Comparison of ENCODE assay signal across 9 mouse cellular contexts in genomic region chr16:13820771-13821170, GRCm38 (mm10). TPM values are rescaled to one million over a fixed set of nuclear protein-coding genes. Genes with fewer than 3 reads are reported as not detected.
A peak's percentile ranks its signal among the peaks of the same experiment; 100 is the strongest.
DNase-seq lines count a peak whose midpoint lies in the region; ATAC-seq lines count a peak whose summit lies in the region.
"Had no signal": no experiment of that assay in that cellular context is flagged by ENCODE, and none has a peak within 500 bp of the region (broad histone marks: within the 10 kb centered on the region; RNA-seq: fewer than 3 reads in every experiment).

No protein-coding gene starts in this region.

- H3K36me3 ChIP-seq in heart, embryonic 11.5 days (ENCODE audit: control insufficient read depth, insufficient read depth, low read length), result peaks cover 4% of the 10 kb centered on the region; the same call in 1 of the 2 replicates
- H3K36me3 ChIP-seq in lung, embryonic 16.5 days (ENCODE audit: control insufficient read depth, insufficient read depth, low read length), result 0 out of 2 replicates have a peak, but pooled peaks cover 2% of the 10 kb centered on the region
- H3K36me3 ChIP-seq in hindbrain, embryonic 16.5 days (ENCODE audit: control insufficient read depth, insufficient read depth, low read length), result no peaks in the 10 kb centered on the region; the same call in 1 of the 2 replicates
- H3K36me3 ChIP-seq in neural tube, embryonic 15.5 days, result 0 out of 2 replicates have a peak, but pooled peaks cover 3% of the 10 kb centered on the region

- no peaks in the 10 kb centered on the region for H3K27me3 ChIP-seq in heart, embryonic 11.5 days (ENCODE audit: control insufficient read depth, insufficient read depth, low read length)
- H3K27me3 ChIP-seq in lung, embryonic 16.5 days (ENCODE audit: control insufficient read depth, insufficient read depth, low read depth, low read length), result no peaks in the 10 kb centered on the region
- no peaks in the 10 kb centered on the region for H3K27me3 ChIP-seq in hindbrain, embryonic 16.5 days (replicated peaks; ENCODE audit: control insufficient read depth, insufficient read depth, low read length)
- no peaks in the 10 kb centered on the region for H3K27me3 ChIP-seq in neural tube, embryonic 15.5 days (replicated peaks)
- H3K27me3 ChIP-seq: liver, embryonic 15.5 days had no signal

- no peak overlapping the region for H3K4me3 ChIP-seq in heart, embryonic 11.5 days (ENCODE audit: low read depth, low read length)
- H3K4me3 ChIP-seq in lung, embryonic 16.5 days (ENCODE audit: low read length), result no peak overlapping the region
- H3K4me3 ChIP-seq in hindbrain, embryonic 16.5 days (ENCODE audit: low read length), result no peak overlapping the region
- H3K4me3 ChIP-seq in neural tube, embryonic 15.5 days (replicated peaks), result peak overlapping the region; percentile 88; the same call in 1 of the 2 replicates

- no peak overlapping the region for H3K27ac ChIP-seq in heart, embryonic 11.5 days (ENCODE audit: low read depth, low read length)
- H3K27ac ChIP-seq in lung, embryonic 16.5 days (ENCODE audit: low read length), result no peak overlapping the region
- H3K27ac ChIP-seq in hindbrain, embryonic 16.5 days (ENCODE audit: low read depth, low read length), result no peak overlapping the region
- H3K27ac ChIP-seq in neural tube, embryonic 15.5 days (replicated peaks), result no peak overlapping the region
- H3K27ac ChIP-seq: liver, embryonic 15.5 days had no signal

- peaks cover 13% of the 10 kb centered on the region for H3K4me1 ChIP-seq in heart, embryonic 11.5 days (ENCODE audit: control insufficient read depth, insufficient read depth, low read length)
- peaks cover 13% of the 10 kb centered on the region for H3K4me1 ChIP-seq in lung, embryonic 16.5 days (replicated peaks; ENCODE audit: control insufficient read depth, insufficient read depth, low read length)
- H3K4me1 ChIP-seq in hindbrain, embryonic 16.5 days (ENCODE audit: control insufficient read depth, insufficient read depth, low read depth, low read length), result peaks cover 10% of the 10 kb centered on the region
- H3K4me1 ChIP-seq in neural tube, embryonic 15.5 days, result peaks cover 33% of the 10 kb centered on the region

- H3K4me2 ChIP-seq in heart, embryonic 11.5 days, result peak overlapping the region; percentile 92; the same call in 1 of the 2 replicates
- H3K4me2 ChIP-seq in lung, embryonic 16.5 days (ENCODE audit: low read depth, low read length), result peak overlapping the region; percentile 68; the same call in 1 of the 2 replicates
- peak overlapping the region; percentile 70 for H3K4me2 ChIP-seq in hindbrain, embryonic 16.5 days (ENCODE audit: low read length)
- peak overlapping the region; percentile 71 for H3K4me2 ChIP-seq in neural tube, embryonic 15.5 days

- no peak for ATAC-seq in heart, embryonic 11.5 days (replicated peaks; ENCODE audit: insufficient number of reproducible peaks, low FRiP score, low TSS enrichment)
- no peak for ATAC-seq in lung, embryonic 16.5 days (ENCODE audit: low read depth)
- ATAC-seq in hindbrain, embryonic 16.5 days, result no peak
- no peak for ATAC-seq in neural tube, embryonic 15.5 days (ENCODE audit: low FRiP score)

- H3K9me3 ChIP-seq in heart, embryonic 11.5 days (replicated peaks; ENCODE audit: control insufficient read depth, low read length), result no peaks in the 10 kb centered on the region
- H3K9me3 ChIP-seq in lung, embryonic 16.5 days (ENCODE audit: control insufficient read depth, low read length), result no peaks in the 10 kb centered on the region
- no peaks in the 10 kb centered on the region for H3K9me3 ChIP-seq in hindbrain, embryonic 16.5 days (ENCODE audit: control insufficient read depth, low read length)
- no peaks in the 10 kb centered on the region for H3K9me3 ChIP-seq in neural tube, embryonic 15.5 days (replicated peaks)
- H3K9me3 ChIP-seq: liver, embryonic 15.5 days had no signal

- DNase-seq in heart, adult 11 months, result no peak
- no peak for DNase-seq in lung, postnatal 10 days
- no peak for DNase-seq in thymus, postnatal 0 days (ENCODE audit: low spot score)
- DNase-seq in layer of hippocampus, adult 11-12 months (ENCODE audit: low spot score), result no peak

- WGBS in heart, embryonic 11.5 days (ENCODE audit: insufficient replicate concordance), result 88% methylated on average over 5 of the region's 5 CpGs
- 95% methylated on average over 5 of the region's 5 CpGs for WGBS in lung, embryonic 16.5 days
- WGBS in hindbrain, embryonic 16.5 days, result 95% methylated on average over 5 of the region's 5 CpGs
- WGBS in neural tube, embryonic 15.5 days, result 95% methylated on average over 5 of the region's 5 CpGs

- no peak overlapping the region for H3K9ac ChIP-seq in heart, embryonic 11.5 days (ENCODE audit: low read depth, low read length)
- no peak overlapping the region for H3K9ac ChIP-seq in lung, embryonic 16.5 days (ENCODE audit: low read length)
- H3K9ac ChIP-seq in hindbrain, embryonic 16.5 days (ENCODE audit: low read depth, low read length), result no peak overlapping the region
- no peak overlapping the region for H3K9ac ChIP-seq in neural tube, embryonic 15.5 days (replicated peaks)

RNA-seq across cellular contexts. Expression of gene Ntan1, which starts 2.1 kb away (rescaled TPM):
- polyA plus RNA-seq in heart, embryonic 11.5 days (2014; fragmentation: Nextera tagmentation; extraction: Ambion mirVana), result 140 and 149 TPM in 2 replicates
- 163 and 166 TPM in 2 replicates for polyA plus RNA-seq in lung, embryonic 16.5 days (2015; fragmentation: Nextera tagmentation; extraction: Ambion mirVana)
- 204 and 217 TPM in 2 replicates for polyA plus RNA-seq in hindbrain, embryonic 16.5 days (2015; fragmentation: Nextera tagmentation; extraction: Ambion mirVana)
- polyA plus RNA-seq in neural tube, embryonic 15.5 days (2015; fragmentation: Nextera tagmentation; extraction: Ambion mirVana), result 204 and 223 TPM in 2 replicates
- 150 and 155 TPM in 2 replicates for polyA plus RNA-seq in thymus, postnatal 0 days (2015; fragmentation: Nextera tagmentation; extraction: Ambion mirVana)

RNA-seq across cellular contexts. Expression of gene Rrn3, which starts 40.3 kb away (rescaled TPM):
- polyA plus RNA-seq in heart, embryonic 11.5 days (2014; fragmentation: Nextera tagmentation; extraction: Ambion mirVana), result 54.9 and 58.7 TPM in 2 replicates
- polyA plus RNA-seq in lung, embryonic 16.5 days (2015; fragmentation: Nextera tagmentation; extraction: Ambion mirVana), result 52.5 and 56.0 TPM in 2 replicates
- polyA plus RNA-seq in hindbrain, embryonic 16.5 days (2015; fragmentation: Nextera tagmentation; extraction: Ambion mirVana), result 76.6 and 88.3 TPM in 2 replicates
- polyA plus RNA-seq in neural tube, embryonic 15.5 days (2015; fragmentation: Nextera tagmentation; extraction: Ambion mirVana), result 82.7 and 86.5 TPM in 2 replicates
- 48.8 and 51.5 TPM in 2 replicates for polyA plus RNA-seq in thymus, postnatal 0 days (2015; fragmentation: Nextera tagmentation; extraction: Ambion mirVana)
